Mouse (Mus musculus) liver, embryonic 16.5 days (tissue): ENCODE measurements around the gene Dchs2. TPM values are rescaled to one million over a fixed set of nuclear protein-coding genes. Genes with fewer than 3 reads are reported as not detected.

Source experiments
- ATAC-seq: fragments of 200-750 bp; cut with Nextera tagmentation; 2 replicates; pipeline ENCODE4 v1.8.0; 2017; ENCODE audit warnings: low read depth, mild to moderate bottlenecking, moderate number of reproducible peaks, moderate library complexity
- H3K27ac ChIP-seq: fragments of 300-500 bp; sonication (generic); 2 replicates; pipeline ENCODE4 v1.5.1; 2014; ENCODE audit warnings: mild to moderate bottlenecking, low read length
- H3K27me3 ChIP-seq: fragments of 300-500 bp; sonication (generic); 2 replicates; pipeline ENCODE4 v1.6.1; 2014; ENCODE audit warnings: low read depth, low read length, mixed read lengths; ENCODE audit not compliant: control insufficient read depth, insufficient read depth
- H3K36me3 ChIP-seq: fragments of 300-500 bp; sonication (generic); 2 replicates; pipeline ENCODE4 v1.6.1; 2014; ENCODE audit warnings: mild to moderate bottlenecking; ENCODE audit not compliant: control insufficient read depth, insufficient read depth
- H3K4me1 ChIP-seq: fragments of 300-500 bp; sonication (generic); 2 replicates; pipeline ENCODE4 v1.6.1; 2014; ENCODE audit warnings: low read depth, low read length, mixed read lengths; ENCODE audit not compliant: control insufficient read depth
- H3K4me2 ChIP-seq: fragments of 300-500 bp; sonication (generic); 2 replicates; pipeline ENCODE4 v1.6.1; 2014; ENCODE audit warnings: low read depth, low read length, mixed read lengths
- H3K4me3 ChIP-seq: fragments of 300-500 bp; sonication (generic); 2 replicates; pipeline ENCODE4 v1.5.1; 2014; ENCODE audit warnings: low read depth, mild to moderate bottlenecking, low read length
- H3K9ac ChIP-seq: fragments of 300-500 bp; sonication (generic); 2 replicates; pipeline ENCODE4 v1.6.1; 2014; ENCODE audit warnings: low read depth, low read length
- H3K9me3 ChIP-seq: fragments of 300-500 bp; sonication (generic); replicated peaks from 2 replicates; pipeline ENCODE4 v1.6.1; 2016; ENCODE audit warnings: low read length; ENCODE audit not compliant: control insufficient read depth
- WGBS: fragments of 180-500 bp; shearing (Covaris S2); extraction: QIAGEN DNeasy Blood & Tissue Kit; methylation state at CpG from one replicate; pipeline ENCODE4 v1.1.7; 2014; ENCODE audit not compliant: insufficient replicate concordance; 5-methylcytosine and 5-hydroxymethylcytosine counted together
- polyA plus RNA-seq: library from polyadenylated mRNA; unstranded; fragments of >200 nt; fragmentation: Nextera tagmentation; extraction: Ambion mirVana; gene quantifications from 2 replicates; pipeline ENCODE4 v1.2.1, GENCODE M21; 2015

Gene Dchs2
- polyA plus RNA-seq, 1 experiment from 2014 or later, result 0.01 TPM

DNA sequence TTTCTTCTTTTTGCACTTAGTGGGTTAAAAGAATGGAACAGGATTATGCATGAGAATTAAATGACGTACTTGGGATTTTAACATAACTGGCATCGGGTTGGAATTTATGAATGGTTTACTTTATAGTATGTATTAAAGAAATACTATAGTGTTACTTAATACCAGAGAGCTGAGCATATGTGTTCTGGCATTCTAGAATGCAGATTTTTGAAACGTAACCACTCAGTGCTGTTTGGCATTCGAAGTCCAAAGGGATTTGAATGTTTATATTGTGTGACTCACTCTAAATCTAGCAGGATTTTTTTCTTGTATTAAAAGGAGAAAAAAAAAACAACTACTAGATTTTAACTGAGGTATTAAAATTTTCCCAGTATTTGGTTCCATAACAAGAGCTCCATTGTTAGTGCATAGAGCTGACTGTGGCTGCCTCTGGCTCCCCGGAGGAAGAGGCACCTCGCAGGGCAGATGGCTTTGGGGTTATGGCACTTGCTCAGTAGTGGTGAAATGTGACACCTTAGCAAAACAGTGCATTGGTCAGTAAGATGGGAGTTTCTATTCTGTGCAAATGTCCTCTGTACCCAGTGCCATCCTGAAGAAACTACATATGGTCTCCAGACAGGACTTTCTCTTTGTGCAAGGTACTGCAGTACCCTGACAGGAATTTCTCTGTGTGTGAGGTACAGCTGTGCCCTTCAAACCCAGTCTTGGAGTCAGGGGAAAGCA is 160.5 kb downstream of the Dchs2 start:
- Histone ChIP-seq H3K27me3 (no peaks in the 10 kb centered on the region), H3K36me3 (no peaks in the 10 kb centered on the region), H3K9me3 (no peaks in the 10 kb centered on the region), H3K27ac (no peak overlapping the region), H3K9ac (no peak overlapping the region), H3K4me3 (no peak overlapping the region), H3K4me1 (no peaks in the 10 kb centered on the region), H3K4me2 (no peak overlapping the region)
- WGBS, result 56% methylated on average over 6 of the region's 6 CpGs
- no peak for ATAC-seq

DNA sequence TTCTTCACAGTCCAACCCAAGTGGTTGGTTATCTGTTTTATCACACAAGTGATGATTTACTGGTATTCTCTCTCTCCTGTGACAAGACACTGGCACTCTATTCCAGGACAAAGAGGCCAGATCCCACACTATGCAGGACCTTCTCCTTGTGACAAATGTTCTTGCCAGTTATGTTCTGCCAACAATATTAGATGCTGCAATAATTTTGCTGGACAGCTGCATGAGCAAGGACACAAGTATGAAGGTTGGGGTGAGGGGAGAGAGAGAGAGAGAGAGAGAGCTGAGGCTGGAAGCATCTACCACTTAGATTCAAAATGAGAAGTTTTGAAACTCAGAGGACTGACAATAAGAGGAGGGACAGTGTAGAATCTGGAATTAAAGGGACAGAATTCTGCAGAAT is 162.7 kb downstream of the Dchs2 start:
- Histone ChIP-seq H3K9me3 (no peaks in the 10 kb centered on the region), H3K4me2 (no peak overlapping the region), H3K36me3 (no peaks in the 10 kb centered on the region), H3K4me3 (no peak overlapping the region), H3K4me1 (no peaks in the 10 kb centered on the region), H3K27ac (no peak overlapping the region), H3K9ac (no peak overlapping the region), H3K27me3 (no peaks in the 10 kb centered on the region)
- no peak for ATAC-seq

DNA sequence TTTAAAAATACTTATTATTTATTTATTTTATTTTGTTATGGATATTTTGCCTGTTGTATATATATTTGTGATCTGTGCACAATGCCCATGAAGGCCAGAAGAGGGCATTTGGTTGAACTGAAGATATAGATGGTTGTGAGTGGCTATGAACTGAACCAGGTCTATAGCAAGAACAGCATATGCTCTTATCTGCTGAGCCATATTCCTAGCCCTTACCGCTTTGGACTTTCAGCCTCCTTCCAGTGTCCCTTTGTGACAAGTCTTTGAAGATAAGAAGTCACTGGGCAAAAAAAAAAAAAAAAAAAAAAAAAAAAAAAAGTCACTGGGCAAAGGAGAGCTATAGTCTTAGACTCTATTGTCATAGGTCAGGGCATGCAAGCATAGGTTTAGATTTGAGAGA is 163.2 kb downstream of the Dchs2 start:
- whole genome bisulfite sequencing, result 13% methylated on average over 1 of the region's 1 CpGs
- no peak for ATAC-seq

DNA sequence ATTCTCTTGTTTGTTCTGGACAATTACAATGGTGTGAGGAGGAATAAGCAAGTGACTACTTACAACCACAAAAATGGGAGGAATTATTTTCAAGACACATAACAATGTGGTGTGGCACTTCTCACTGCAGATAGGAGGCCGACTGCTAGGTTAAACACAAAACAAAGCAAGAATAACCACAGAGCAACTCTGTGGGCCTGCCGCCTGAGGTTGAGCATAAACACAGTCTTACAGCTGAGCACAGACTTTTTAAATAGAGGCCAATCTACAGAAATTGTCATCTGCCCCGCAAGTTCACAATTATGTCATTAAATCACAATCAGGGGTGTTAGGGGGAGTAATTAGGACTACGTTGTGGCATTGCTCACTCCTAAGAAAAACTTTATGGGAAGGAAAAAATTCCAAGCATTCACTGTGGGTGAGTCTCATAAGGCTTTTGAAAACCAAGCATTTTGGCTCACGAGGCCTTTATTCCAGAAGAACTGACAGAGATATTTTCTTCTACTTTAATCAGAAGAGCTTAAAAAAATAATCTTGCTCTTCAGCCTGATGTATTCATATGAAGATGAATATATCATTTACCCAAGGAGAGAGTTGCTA is 172.1 kb downstream of the Dchs2 start:
- Histone ChIP-seq H3K9me3 (no peaks in the 10 kb centered on the region), H3K4me3 (no peak overlapping the region), H3K4me1 (no peaks in the 10 kb centered on the region), H3K27ac (no peak overlapping the region), H3K27me3 (no peaks in the 10 kb centered on the region), H3K36me3 (no peaks in the 10 kb centered on the region), H3K9ac (no peak overlapping the region), H3K4me2 (no peak overlapping the region)
- 59% methylated on average over 5 of the region's 5 CpGs for WGBS
- no peak for ATAC-seq

More for the DNA sequence above, 163.2 kb downstream of the Dchs2 start:
- H3K4me1 ChIP-seq, result no peaks in the 10 kb centered on the region
- H3K9me3 ChIP-seq, result no peaks in the 10 kb centered on the region
- H3K36me3 ChIP-seq, result no peaks in the 10 kb centered on the region
- no peaks in the 10 kb centered on the region for H3K27me3 ChIP-seq
- no peak overlapping the region for H3K9ac ChIP-seq
- H3K4me3 ChIP-seq, result no peak overlapping the region
- H3K4me2 ChIP-seq, result no peak overlapping the region
- H3K27ac ChIP-seq, result no peak overlapping the region

DNA sequence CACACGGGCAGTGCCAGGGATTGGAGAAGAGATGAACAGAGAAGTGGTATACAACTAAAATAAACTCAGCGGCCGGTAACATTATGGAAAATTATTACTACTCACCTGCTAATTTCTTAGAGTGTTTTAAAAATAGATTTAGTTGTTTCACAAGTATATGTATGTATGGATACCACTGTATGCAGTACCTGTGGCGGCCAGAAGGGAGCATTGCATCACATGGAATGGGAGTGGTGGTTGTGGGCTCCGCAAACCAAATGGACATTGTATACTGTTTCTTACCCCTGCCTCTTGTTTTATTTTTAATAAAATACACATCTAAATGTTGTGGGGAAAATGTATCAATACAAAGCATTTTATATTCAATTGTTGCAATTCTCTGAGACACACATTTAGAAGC is 176.1 kb downstream of the Dchs2 start:
- H3K9ac ChIP-seq, result no peak overlapping the region
- no peak overlapping the region for H3K4me3 ChIP-seq
- ATAC-seq, result no peak
- WGBS, result 60% methylated on average over 5 of the region's 5 CpGs
- H3K9me3 ChIP-seq, result no peaks in the 10 kb centered on the region
- H3K4me2 ChIP-seq, result no peak overlapping the region
- no peaks in the 10 kb centered on the region for H3K36me3 ChIP-seq
- H3K27ac ChIP-seq, result no peak overlapping the region
- no peaks in the 10 kb centered on the region for H3K4me1 ChIP-seq
- H3K27me3 ChIP-seq, result no peaks in the 10 kb centered on the region

DNA sequence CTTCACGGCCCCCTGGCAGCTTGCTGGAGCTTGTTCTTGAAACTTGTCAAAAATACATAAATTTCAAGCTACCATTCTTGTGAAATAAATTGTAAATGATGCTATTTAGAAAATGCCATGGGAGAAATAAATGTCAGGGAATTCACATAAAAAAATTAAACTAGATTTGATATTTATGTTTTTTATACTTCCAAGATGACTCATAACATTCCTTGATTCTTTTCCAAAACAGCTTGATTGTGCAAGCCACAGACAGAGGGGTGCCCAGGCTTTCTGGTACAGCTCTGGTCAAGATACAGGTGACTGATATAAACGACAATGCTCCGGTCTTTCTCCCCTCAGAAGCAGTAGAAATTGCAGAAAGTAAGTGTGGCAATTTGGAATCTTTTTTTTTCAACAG is 218.2 kb downstream of the Dchs2 start:
- Histone ChIP-seq H3K27me3 (no peaks in the 10 kb centered on the region), H3K4me1 (no peaks in the 10 kb centered on the region)
- WGBS, result 58% methylated on average over 3 of the region's 3 CpGs

DNA sequence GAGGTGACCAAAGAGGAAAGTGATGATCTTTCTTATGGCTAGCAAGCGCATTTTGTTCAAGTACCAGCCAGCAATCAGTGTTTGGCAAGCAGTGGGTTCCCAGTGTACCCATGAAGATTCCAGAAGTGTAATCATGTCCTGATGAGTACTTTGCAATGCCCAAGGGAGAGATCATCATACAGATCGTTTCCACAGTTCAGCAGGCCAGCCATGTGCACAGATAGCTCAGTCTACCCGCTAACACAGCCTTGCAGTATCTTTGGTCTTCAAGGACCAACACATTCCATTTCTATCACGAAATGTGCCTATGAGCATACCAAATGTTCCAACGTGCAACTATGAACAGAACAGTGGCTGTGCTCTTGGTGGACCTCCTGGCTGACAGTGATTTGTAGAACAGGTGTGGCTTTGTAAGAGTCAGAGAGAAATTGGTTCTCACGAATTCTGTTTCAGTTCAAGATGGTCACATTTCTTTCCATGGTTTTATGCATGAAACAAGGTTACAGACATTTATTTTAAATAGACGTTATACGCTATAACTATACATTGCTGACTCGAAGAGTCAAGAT is 240.8 kb downstream of the Dchs2 start:
- ATAC-seq, result no peak
- H3K4me2 ChIP-seq, result no peak overlapping the region
- WGBS, result 64% methylated on average over 9 of the region's 9 CpGs

More for the DNA sequence above, 218.2 kb downstream of the Dchs2 start:
- Histone ChIP-seq H3K4me2 (no peak overlapping the region), H3K9me3 (no peaks in the 10 kb centered on the region), H3K4me3 (no peak overlapping the region), H3K36me3 (no peaks in the 10 kb centered on the region), H3K27ac (no peak overlapping the region), H3K9ac (no peak overlapping the region)
- no peak for ATAC-seq

DNA sequence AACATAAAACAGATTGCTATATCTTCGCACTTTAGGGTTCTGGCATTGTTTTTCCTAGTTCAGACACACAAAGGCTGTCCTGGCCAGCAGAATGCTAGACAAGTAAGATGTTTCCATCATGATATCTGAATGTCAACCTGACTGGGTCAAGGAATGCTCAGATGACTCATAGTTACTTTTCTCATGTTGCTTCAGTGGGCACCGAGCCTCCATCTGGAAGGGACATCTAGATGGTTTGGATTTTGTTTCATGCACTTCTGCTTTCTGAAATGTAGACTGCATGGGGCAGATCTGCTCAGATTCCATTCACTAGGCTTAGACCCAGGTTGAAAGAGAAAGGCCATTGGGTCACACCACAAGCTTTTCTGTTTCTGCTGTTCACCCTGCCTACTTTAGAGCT is 242.1 kb downstream of the Dchs2 start:
- no peak overlapping the region for H3K27ac ChIP-seq
- ATAC-seq, result no peak
- H3K4me2 ChIP-seq, result no peak overlapping the region
- 53% methylated on average over 2 of the region's 2 CpGs for WGBS
- no peaks in the 10 kb centered on the region for H3K9me3 ChIP-seq
- H3K27me3 ChIP-seq, result no peaks in the 10 kb centered on the region
- H3K4me1 ChIP-seq, result no peaks in the 10 kb centered on the region
- no peaks in the 10 kb centered on the region for H3K36me3 ChIP-seq
- no peak overlapping the region for H3K4me3 ChIP-seq
- no peak overlapping the region for H3K9ac ChIP-seq

More for the DNA sequence above, 240.8 kb downstream of the Dchs2 start:
- no peaks in the 10 kb centered on the region for H3K9me3 ChIP-seq
- H3K27me3 ChIP-seq, result no peaks in the 10 kb centered on the region
- H3K27ac ChIP-seq, result no peak overlapping the region
- no peak overlapping the region for H3K9ac ChIP-seq
- no peak overlapping the region for H3K4me3 ChIP-seq
- H3K36me3 ChIP-seq, result no peaks in the 10 kb centered on the region
- no peaks in the 10 kb centered on the region for H3K4me1 ChIP-seq

DNA sequence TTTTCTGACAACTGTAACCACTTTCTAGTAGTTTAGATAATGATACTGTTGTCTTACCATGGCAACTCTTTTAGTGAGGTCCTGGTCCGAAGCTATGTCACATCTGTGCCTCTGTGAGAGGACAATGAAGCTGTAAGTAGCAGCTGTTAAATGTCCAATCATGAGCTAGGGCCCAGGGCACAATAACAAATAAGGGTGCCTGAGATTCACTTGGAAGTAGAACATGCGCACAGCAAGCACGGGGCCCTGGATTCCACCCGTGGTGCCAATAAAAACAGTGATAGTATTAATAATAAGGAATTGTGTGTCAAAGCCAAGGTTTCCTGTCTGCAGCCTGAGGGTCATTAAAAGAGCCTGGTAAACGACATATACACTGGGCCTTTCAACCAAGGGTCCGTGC is 246.6 kb downstream of the Dchs2 start:
- H3K9me3 ChIP-seq, result no peaks in the 10 kb centered on the region; the same call in 1 of the 2 replicates
- no peak overlapping the region for H3K4me2 ChIP-seq
- no peak overlapping the region for H3K4me3 ChIP-seq
- H3K4me1 ChIP-seq, result no peaks in the 10 kb centered on the region
- H3K27me3 ChIP-seq, result no peaks in the 10 kb centered on the region
- WGBS, result 64% methylated on average over 6 of the region's 6 CpGs
- no peak overlapping the region for H3K9ac ChIP-seq
- no peak for ATAC-seq
- H3K27ac ChIP-seq, result no peak overlapping the region
- H3K36me3 ChIP-seq, result no peaks in the 10 kb centered on the region
